Mouse (Mus musculus) midbrain, postnatal 0 days (tissue): ENCODE measurements around the gene Bcar3. TPM values are rescaled to one million over a fixed set of nuclear protein-coding genes. Genes with fewer than 3 reads are reported as not detected.
"Not testable (repeated sequence)": the region's sequence is repeated elsewhere in the genome, so short reads cannot be mapped to it uniquely, and the experiment has no call there.

ENCODE experiments used
- ATAC-seq: fragments of 200-750 bp; cut with Nextera tagmentation; 2 replicates; pipeline ENCODE4 v1.8.0; 2017; ENCODE audit warnings: moderate number of reproducible peaks, mild to moderate bottlenecking, moderate TSS enrichment, moderate library complexity; ENCODE audit not compliant: low FRiP score
- DNase-seq: peaks from one replicate; pipeline ENCODE4 v3.0.0-alpha.2; 2015; ENCODE audit warnings: low spot score
- H3K27ac ChIP-seq: fragments of 300-500 bp; sonication (generic); 2 replicates; pipeline ENCODE4 v1.5.1; 2014; ENCODE audit warnings: low read depth, mild to moderate bottlenecking, low read length, mixed read lengths
- H3K27me3 ChIP-seq: fragments of 300-500 bp; sonication (generic); 2 replicates; pipeline ENCODE4 v1.6.1; 2014; ENCODE audit warnings: low read length, control low read depth, mixed read lengths; ENCODE audit not compliant: insufficient read depth
- H3K36me3 ChIP-seq: fragments of 300-500 bp; sonication (generic); 2 replicates; pipeline ENCODE4 v1.6.1; 2014; ENCODE audit warnings: low read length, control low read depth, mixed read lengths; ENCODE audit not compliant: insufficient read depth
- H3K4me1 ChIP-seq: fragments of 300-500 bp; sonication (generic); 2 replicates; pipeline ENCODE4 v1.6.1; 2014; ENCODE audit warnings: mild to moderate bottlenecking, control low read depth, antibody characterized with exemption, low read length, mixed read lengths; ENCODE audit not compliant: insufficient read depth
- H3K4me2 ChIP-seq: fragments of 300-500 bp; sonication (generic); 2 replicates; pipeline ENCODE4 v1.6.1; 2014; ENCODE audit warnings: low read depth, mild to moderate bottlenecking, low read length, mixed read lengths; ENCODE audit not compliant: poor library complexity, severe bottlenecking
- H3K4me3 ChIP-seq: fragments of 300-500 bp; sonication (generic); 2 replicates; pipeline ENCODE4 v1.5.1; 2014; ENCODE audit warnings: low read depth, mild to moderate bottlenecking, low read length, moderate library complexity
- H3K9ac ChIP-seq: fragments of 300-500 bp; sonication (generic); replicated peaks from 2 replicates; pipeline ENCODE4 v1.6.1; 2014; ENCODE audit warnings: mild to moderate bottlenecking, low read length, moderate library complexity, mixed read lengths; ENCODE audit not compliant: poor library complexity, severe bottlenecking
- H3K9me3 ChIP-seq: fragments of 300-500 bp; sonication (generic); 2 replicates; pipeline ENCODE4 v1.6.1; 2016; ENCODE audit warnings: low read length, control low read depth
- CTCF ChIP-seq: IDR thresholded peaks from 2 replicates; pipeline ENCODE4 v1.5.1; 2016; ENCODE audit warnings: antibody characterized with exemption, mild to moderate bottlenecking
- WGBS: fragments of 180-500 bp; shearing (Covaris S2); extraction: QIAGEN DNeasy Blood & Tissue Kit; methylation state at CpG from one replicate; pipeline ENCODE4 v1.1.7; 2014; 5-methylcytosine and 5-hydroxymethylcytosine counted together
- polyA plus RNA-seq: library from polyadenylated mRNA; unstranded; fragments of >200 nt; fragmentation: Nextera tagmentation; extraction: Ambion mirVana; gene quantifications from 2 replicates; pipeline ENCODE4 v1.2.1, GENCODE M21; 2015
- total RNA-seq: library from RNA; depleted of rRNA; stranded (reverse); fragments of >200 nt; gene quantifications from 2 replicates; pipeline ENCODE4 v1.2.3, GENCODE M21; 2014

The Bcar3 gene
- total and polyA plus RNA-seq, 2 experiments from 2014 or later: 6.0 to 27.2 TPM

DNA sequence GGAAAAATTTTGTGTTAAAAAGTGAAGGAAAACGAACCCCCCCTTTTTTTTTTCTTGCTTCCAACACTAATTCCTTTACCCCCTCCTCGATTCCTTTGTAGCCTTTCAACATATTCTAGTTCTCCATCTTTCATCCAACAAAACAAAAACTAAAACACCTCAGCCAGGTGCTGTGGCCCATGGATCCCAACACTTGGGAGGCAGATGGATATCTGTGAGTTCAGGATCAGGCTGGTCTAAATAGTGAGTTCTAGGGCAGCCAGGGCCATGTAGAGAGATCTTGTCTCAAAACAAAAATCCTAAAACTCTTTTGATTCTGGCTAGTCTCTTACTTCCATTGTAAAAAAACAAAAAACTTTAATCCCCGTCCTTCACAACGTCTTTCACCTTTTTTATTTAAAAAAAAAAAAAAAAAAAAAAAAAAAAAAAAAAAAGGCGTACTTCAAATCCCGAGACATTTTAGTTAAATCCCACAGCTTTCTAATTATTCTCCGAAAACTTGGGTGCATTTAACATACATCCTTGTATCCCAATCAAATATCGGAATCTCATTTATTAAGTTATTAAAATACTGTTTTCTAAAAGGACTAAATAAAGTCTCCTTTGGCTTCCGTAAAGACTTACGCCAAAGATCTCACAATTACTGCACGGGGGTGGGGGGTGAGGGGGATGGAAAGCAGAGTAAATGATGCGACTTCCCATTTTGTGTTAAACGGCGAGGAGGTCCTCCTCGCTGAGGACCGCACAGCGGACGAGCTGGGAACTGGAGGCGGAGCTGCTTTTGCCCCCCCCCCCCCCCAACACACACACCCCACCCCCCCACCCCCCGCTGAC lies 20.3 kb upstream of the Bcar3 start:
- peak overlapping the region; percentile 41 for H3K4me2 ChIP-seq
- peak overlapping the region; percentile 79 for H3K4me3 ChIP-seq
- H3K4me1 ChIP-seq: peaks cover 17% of the 10 kb centered on the region; the same call in 1 of the 2 replicates
- H3K36me3 ChIP-seq: peaks cover 19% of the 10 kb centered on the region
- 9% methylated on average over 19 of the region's 20 CpGs for WGBS
- no peak for ATAC-seq
- TF ChIP-seq CTCF: peak; percentile 33
- H3K9ac ChIP-seq: peak overlapping the region; percentile 34; the same call in 1 of the 2 replicates
- DNase-seq: no peak
- H3K27ac ChIP-seq: no peak overlapping the region
- H3K27me3 ChIP-seq: no peaks in the 10 kb centered on the region
- no peaks in the 10 kb centered on the region for H3K9me3 ChIP-seq

DNA sequence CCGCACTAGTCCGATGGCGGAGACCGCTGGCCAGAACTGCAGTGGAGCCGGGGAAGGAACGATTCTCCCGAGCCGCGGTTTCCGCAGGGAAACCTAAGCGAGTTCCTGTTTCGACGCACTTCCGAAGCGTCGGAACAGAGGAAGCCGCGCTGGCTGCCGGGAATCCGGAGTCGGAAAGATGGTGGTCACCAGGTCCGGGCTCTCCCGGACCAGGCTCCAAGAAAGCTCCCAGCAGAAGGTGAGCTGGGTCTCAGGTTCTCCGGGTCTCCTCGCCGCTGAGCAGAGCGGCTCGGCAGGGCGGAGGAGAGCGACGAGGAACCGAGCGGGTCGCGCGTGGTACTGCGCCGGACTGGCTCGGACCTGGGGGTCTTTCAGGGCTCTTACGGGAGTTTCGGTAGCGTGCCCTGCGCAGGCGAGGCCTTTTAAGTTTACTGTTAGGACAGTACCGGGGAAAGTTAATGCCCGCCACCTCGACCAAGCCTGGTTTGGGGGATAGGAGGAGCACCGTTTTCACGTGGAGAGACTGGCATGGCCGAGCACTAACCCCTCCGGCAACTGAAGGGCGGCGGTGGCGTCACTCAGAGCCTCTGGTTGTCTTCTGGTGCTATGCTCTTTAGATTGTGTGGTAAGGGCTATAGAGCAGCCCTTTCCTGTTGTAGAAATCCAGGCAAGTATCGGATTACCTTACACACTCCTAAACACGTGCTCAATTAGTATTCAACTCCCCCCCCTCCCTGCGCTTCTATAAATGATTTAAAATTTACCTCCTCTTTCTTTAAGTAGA lies 19.5 kb upstream of the Bcar3 start, which contains the start of gene Dnttip2:
Dnttip2 (plus strand) TSS at position 148 of the 784 bp plus-strand sequence.
- under 1% methylated on average over 57 of the region's 57 CpGs for WGBS
- TF ChIP-seq CTCF: no peak

DNA sequence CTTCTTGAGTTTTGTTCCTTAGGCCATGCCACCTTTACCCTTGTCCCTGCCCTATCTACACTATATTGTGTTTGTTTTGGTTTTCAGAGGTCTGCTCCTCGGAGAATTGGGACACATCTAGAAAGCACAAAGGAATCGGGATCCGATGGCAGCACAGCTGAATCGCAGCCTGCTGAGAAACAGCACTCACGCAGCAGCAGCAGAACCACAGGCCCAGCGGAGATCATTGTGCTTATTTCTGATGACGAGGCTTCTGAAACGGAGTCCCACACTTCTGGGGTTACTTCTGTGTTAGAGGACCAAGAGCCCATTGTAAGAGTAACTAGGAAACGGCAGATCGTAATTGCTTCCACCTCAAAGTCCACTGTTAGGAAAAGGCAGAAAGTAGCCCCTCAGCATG lies 18.8 kb upstream of the Bcar3 start:
- Histone ChIP-seq H3K27me3 (no peaks in the 10 kb centered on the region), H3K9ac (peak overlapping the region; percentile 71; the same call in 1 of the 2 replicates), H3K4me3 (peak overlapping the region; percentile 79), H3K9me3 (no peaks in the 10 kb centered on the region), H3K27ac (no peak overlapping the region), H3K4me2 (peak overlapping the region; percentile 87), H3K36me3 (peaks cover 29% of the 10 kb centered on the region), H3K4me1 (peaks cover 17% of the 10 kb centered on the region; the same call in 1 of the 2 replicates)
- DNase-seq (no peak), ATAC-seq (no peak)
- WGBS: 79% methylated on average over 10 of the region's 10 CpGs
- TF ChIP-seq CTCF: no peak

More for the DNA sequence above, 19.5 kb upstream of the Bcar3 start, which contains the start of gene Dnttip2:
- H3K4me3 ChIP-seq: peak within 1 kb of the TSS; percentile 79
- H3K4me1 ChIP-seq: peaks cover 17% of the 10 kb centered on the region; the same call in 1 of the 2 replicates
- H3K27ac ChIP-seq: peak within 1 kb of the TSS; percentile 65
- no peaks in the 10 kb centered on the region for H3K9me3 ChIP-seq
- peak; percentile 98 for DNase-seq
- peaks cover 27% of the 10 kb centered on the region for H3K36me3 ChIP-seq
- no peaks in the 10 kb centered on the region for H3K27me3 ChIP-seq
- peak within 1 kb of the TSS; percentile 71 for H3K9ac ChIP-seq
- peak; percentile 94 for ATAC-seq
- peak within 1 kb of the TSS; percentile 87 for H3K4me2 ChIP-seq

DNA sequence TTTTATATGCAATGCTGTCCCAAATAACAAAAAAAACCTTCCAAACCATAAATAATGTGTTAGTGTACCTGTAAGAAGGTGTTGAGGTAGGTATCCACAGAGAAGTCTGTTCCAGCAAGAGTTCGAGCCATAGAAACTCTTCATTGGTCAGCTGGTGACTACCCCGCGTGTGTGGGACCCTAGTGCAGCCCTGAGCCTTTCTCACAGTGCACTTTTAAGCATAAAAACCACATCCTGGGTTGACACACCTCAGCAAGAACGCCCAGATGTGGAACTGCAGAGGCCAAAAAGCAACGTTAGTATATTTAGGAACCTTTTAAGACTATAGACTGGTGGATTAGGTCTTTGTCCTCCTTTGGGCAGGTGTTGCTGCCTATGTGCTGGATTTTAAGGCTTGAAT lies 6.7 kb upstream of the Bcar3 start:
- no peaks in the 10 kb centered on the region for H3K9me3 ChIP-seq
- H3K27ac ChIP-seq: no peak overlapping the region
- DNase-seq (no peak), ATAC-seq (no peak)
- TF ChIP-seq CTCF: no peak
- no peak overlapping the region for H3K9ac ChIP-seq
- H3K27me3 ChIP-seq: no peaks in the 10 kb centered on the region
- WGBS: 79% methylated on average over 5 of the region's 5 CpGs
- peaks cover 14% of the 10 kb centered on the region; the same call in 1 of the 2 replicates for H3K36me3 ChIP-seq
- H3K4me2 ChIP-seq: no peak overlapping the region
- H3K4me3 ChIP-seq: no peak overlapping the region
- peaks cover 3% of the 10 kb centered on the region for H3K4me1 ChIP-seq

DNA sequence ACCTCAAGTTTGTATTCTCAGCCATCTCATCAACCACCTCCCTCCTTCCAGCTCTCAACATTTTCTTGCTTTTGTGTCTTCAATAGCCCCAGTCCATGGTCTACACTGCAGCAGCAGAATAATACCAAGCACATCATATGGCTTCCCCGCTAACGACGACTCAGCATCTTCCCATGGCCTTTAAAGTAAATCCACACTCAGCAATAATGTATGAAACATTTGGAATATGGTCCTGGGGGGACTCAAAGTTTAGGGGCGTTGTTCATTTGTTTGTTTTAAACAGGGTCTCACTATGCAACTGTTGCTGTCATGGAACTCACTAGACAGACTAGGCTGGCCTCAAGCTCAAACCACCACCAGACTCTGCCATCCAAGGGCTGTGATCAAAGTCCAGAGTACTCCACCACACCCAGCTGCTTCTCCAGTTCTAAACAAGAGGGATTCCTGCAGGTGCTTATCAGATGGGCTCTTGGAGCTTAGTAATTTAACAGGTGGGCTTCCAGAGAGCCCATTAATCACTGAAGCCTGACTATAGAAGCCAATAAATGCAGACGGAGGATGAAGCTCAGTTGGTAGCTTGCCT lies 5.2 kb upstream of the Bcar3 start:
- ATAC-seq: no peak
- no peak overlapping the region for H3K27ac ChIP-seq
- TF ChIP-seq CTCF: no peak
- no peaks in the 10 kb centered on the region for H3K27me3 ChIP-seq
- no peak overlapping the region for H3K4me2 ChIP-seq
- peaks cover 6% of the 10 kb centered on the region; the same call in 1 of the 2 replicates for H3K36me3 ChIP-seq
- peaks cover 3% of the 10 kb centered on the region for H3K4me1 ChIP-seq
- H3K9ac ChIP-seq: no peak overlapping the region
- no peaks in the 10 kb centered on the region for H3K9me3 ChIP-seq
- no peak overlapping the region for H3K4me3 ChIP-seq
- DNase-seq: no peak
- 86% methylated on average over 5 of the region's 5 CpGs for WGBS

DNA sequence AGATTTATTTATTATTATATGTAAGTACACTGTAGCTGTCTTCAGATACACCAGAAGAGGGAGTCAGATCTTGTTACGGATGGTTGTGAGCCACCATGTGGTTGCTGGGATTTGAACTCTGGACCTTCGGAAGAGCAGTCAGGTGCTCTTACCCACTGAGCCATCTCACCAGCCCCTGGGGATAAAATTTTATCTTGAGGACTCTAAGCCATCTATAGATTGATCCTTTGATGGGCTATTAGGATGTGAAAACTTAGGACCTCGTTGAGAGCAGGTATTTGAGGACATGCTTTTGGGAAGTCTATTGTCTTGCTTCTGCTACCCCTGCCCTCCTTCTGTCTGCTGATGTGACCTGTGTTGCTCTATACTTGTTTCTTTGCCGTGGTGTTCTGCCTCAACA lies 4.6 kb upstream of the Bcar3 start:
- not testable (repeated sequence) for H3K36me3 ChIP-seq, ATAC-seq, H3K9me3 ChIP-seq, DNase-seq, H3K27me3 ChIP-seq, H3K27ac ChIP-seq, H3K4me2 ChIP-seq, H3K4me3 ChIP-seq, H3K9ac ChIP-seq, H3K4me1 ChIP-seq
- 82% methylated on average over 3 of the region's 4 CpGs for WGBS
